Mouse (Mus musculus) C2C12 (cell line): ENCODE measurements at regions not wholly inside any gene's neighbourhood (a gene's known extent, or its start where the extent isn't known, plus 50 kb on each side); places are given as distances from the start of the nearest gene placed in this dataset.

Source experiments
- H3K27me3 ChIP-seq: one replicate; pipeline ENCODE4 v1.6.1; 2011; ENCODE audit not compliant: control insufficient read depth, insufficient read depth, insufficient read length
- H3K36me3 ChIP-seq: one replicate; pipeline ENCODE4 v1.6.1; 2011; ENCODE audit not compliant: control insufficient read depth, insufficient read depth
- H3K4me3 ChIP-seq: one replicate; pipeline ENCODE4 v1.5.1; 2011; ENCODE audit warnings: mild to moderate bottlenecking, control low read depth; ENCODE audit not compliant: poor library complexity, insufficient read depth, severe bottlenecking
- H3K79me2 ChIP-seq: one replicate; pipeline ENCODE4 v1.6.1; 2011; ENCODE audit not compliant: control insufficient read depth, insufficient read depth
- H3K79me3 ChIP-seq: one replicate; pipeline ENCODE4 v1.6.1; 2011; ENCODE audit warnings: low read depth, control low read depth
- H3ac ChIP-seq: one replicate; pipeline ENCODE3; 2011; ENCODE audit warnings: low read depth; ENCODE audit not compliant: control insufficient read depth, insufficient read length
- CEBPB ChIP-seq: IDR thresholded peaks from one replicate; pipeline ENCODE4 v1.6.1; 2011; ENCODE audit warnings: low read depth, mild to moderate bottlenecking, control low read depth, moderate library complexity
- CTCF ChIP-seq: IDR thresholded peaks from one replicate; pipeline ENCODE4 v1.5.1; 2011; ENCODE audit not compliant: control insufficient read depth, insufficient read depth, insufficient read length
- FOSL1 ChIP-seq: IDR thresholded peaks from one replicate; pipeline ENCODE4 v1.8.0; 2011; ENCODE audit warnings: mild to moderate bottlenecking, low read length; ENCODE audit not compliant: poor library complexity, insufficient read depth, severe bottlenecking
- MAX ChIP-seq: IDR thresholded peaks from one replicate; pipeline ENCODE4 v1.6.1; 2011; ENCODE audit warnings: mild to moderate bottlenecking, control low read depth
- MYOD1 ChIP-seq: IDR thresholded peaks from one replicate; pipeline ENCODE4 v1.6.1; 2011; ENCODE audit warnings: low read depth; ENCODE audit not compliant: control insufficient read depth, insufficient read length
- MYOG ChIP-seq: IDR thresholded peaks from one replicate; pipeline ENCODE4 v1.6.1; 2011; ENCODE audit not compliant: control insufficient read depth, insufficient read length; ENCODE audit errors: extremely low read depth
- USF1 ChIP-seq: IDR thresholded peaks from one replicate; pipeline ENCODE4 v1.6.1; 2011; ENCODE audit warnings: low read depth, mild to moderate bottlenecking, control low read depth, moderate library complexity

DNA sequence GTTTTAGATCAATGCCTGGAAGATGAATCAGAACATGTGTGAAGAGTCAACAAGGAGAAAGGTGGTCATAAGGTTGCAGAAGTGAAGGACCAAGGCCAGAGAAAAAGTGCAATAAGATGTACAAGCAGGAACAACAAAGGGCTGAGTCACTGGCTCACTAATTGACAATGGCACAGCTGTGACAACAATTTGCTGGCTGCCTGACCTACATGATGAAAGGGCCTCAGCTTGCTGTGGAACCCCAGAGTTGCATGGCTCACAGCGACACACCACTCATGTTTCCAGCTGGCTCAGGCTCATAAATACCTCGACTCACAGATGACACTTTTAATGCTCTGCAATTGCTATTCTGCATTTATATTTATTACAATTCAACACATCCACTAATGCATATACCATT, 799.3 kb upstream of the Nr2f1 start:
- H3K4me3 ChIP-seq, result no peak overlapping the region
- H3ac ChIP-seq, result no peak overlapping the region
- no peaks in the 10 kb centered on the region for H3K79me3 ChIP-seq
- no peaks in the 10 kb centered on the region for H3K27me3 ChIP-seq
- no peaks in the 10 kb centered on the region for H3K79me2 ChIP-seq
- peak; percentile 95 for TF ChIP-seq MYOD1
- no peak for TF ChIP-seq USF1
- no peaks in the 10 kb centered on the region for H3K36me3 ChIP-seq

GRCm38 (mm10) chr13:78992326-78992725, 792.8 kb upstream of the Nr2f1 start:
- H3K4me3 ChIP-seq, result no peak overlapping the region
- H3K79me2 ChIP-seq, result no peaks in the 10 kb centered on the region
- TF ChIP-seq MYOD1 (no peak), MYOG (no peak), CTCF (no peak), USF1 (no peak), MAX (no peak), FOSL1 (no peak)
- H3K36me3 ChIP-seq, result no peaks in the 10 kb centered on the region
- H3ac ChIP-seq, result no peak overlapping the region
- H3K27me3 ChIP-seq, result no peaks in the 10 kb centered on the region
- H3K79me3 ChIP-seq, result no peaks in the 10 kb centered on the region

DNA sequence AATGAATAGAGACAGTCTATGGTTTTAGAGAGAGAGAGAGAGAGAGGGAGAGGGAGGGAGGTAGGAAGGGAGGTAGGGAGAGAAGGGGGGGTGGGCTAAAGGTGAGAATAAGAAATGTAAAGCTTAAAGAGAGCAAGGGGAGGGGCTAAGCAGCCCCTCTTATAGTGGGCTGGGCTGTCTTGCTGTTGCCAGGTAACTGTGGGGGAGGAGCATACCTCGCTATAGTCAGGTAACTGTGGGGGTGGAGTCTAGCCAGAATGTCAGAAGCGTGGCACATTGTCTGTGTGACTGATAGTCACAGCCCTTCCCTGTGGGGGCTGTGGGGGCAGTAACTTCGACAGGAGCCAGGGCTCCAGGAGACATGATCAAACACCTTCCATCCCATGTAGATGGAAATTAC, 786.4 kb upstream of the Nr2f1 start:
- TF ChIP-seq MAX, result no peak
- TF ChIP-seq CEBPB, result no peak
- no peak for TF ChIP-seq USF1
- TF ChIP-seq CTCF, result no peak
- TF ChIP-seq MYOG, result no peak
- no peak for TF ChIP-seq FOSL1
- TF ChIP-seq MYOD1, result no peak
- H3K4me3 ChIP-seq, result no peak overlapping the region
- H3K79me3 ChIP-seq, result no peaks in the 10 kb centered on the region
- no peaks in the 10 kb centered on the region for H3K79me2 ChIP-seq
- no peaks in the 10 kb centered on the region for H3K36me3 ChIP-seq
- no peaks in the 10 kb centered on the region for H3K27me3 ChIP-seq
- H3ac ChIP-seq, result no peak overlapping the region

- no peak overlapping the region for H3ac ChIP-seq
These were observed 777.7 kb upstream of the Nr2f1 start for GRCm38 (mm10) chr13:78977224-78977780.

DNA sequence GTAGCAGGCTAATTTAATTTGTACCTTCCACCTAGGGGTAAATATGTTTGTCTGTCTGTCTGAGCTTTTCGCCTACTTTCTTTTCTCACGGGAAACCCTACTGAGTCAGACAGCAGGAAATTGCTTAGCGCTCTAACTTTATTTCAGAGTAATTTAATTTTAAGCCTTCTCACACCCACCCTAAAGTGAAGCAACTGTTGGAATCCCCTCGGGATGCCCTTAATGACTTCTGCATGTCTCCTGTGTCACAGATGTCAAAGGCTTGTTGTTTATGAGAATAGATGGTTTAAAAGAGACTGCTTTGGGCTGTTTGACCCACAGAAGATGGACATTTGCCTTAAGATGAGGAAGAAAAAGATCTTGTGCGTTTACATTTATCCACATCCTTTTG, 738.8 kb upstream of the Nr2f1 start:
- H3K79me3 ChIP-seq, result no peaks in the 10 kb centered on the region
- TF ChIP-seq FOSL1, result no peak
- TF ChIP-seq CEBPB, result no peak
- no peak for TF ChIP-seq MAX
- TF ChIP-seq MYOD1, result no peak
- no peak for TF ChIP-seq CTCF
- no peak for TF ChIP-seq USF1
- TF ChIP-seq MYOG, result no peak
- no peak overlapping the region for H3ac ChIP-seq
- no peaks in the 10 kb centered on the region for H3K79me2 ChIP-seq
- H3K36me3 ChIP-seq, result no peaks in the 10 kb centered on the region
- no peak overlapping the region for H3K4me3 ChIP-seq
- H3K27me3 ChIP-seq, result no peaks in the 10 kb centered on the region

More at GRCm38 (mm10) chr13:78977224-78977780, 777.7 kb upstream of the Nr2f1 start:
- H3K27me3 ChIP-seq, result no peaks in the 10 kb centered on the region
- TF ChIP-seq MAX (no peak), FOSL1 (no peak), MYOG (no peak), CEBPB (no peak), CTCF (no peak), MYOD1 (no peak), USF1 (no peak)
- H3K36me3 ChIP-seq, result no peaks in the 10 kb centered on the region
- no peaks in the 10 kb centered on the region for H3K79me2 ChIP-seq
- H3K4me3 ChIP-seq, result no peak overlapping the region
- no peaks in the 10 kb centered on the region for H3K79me3 ChIP-seq

DNA sequence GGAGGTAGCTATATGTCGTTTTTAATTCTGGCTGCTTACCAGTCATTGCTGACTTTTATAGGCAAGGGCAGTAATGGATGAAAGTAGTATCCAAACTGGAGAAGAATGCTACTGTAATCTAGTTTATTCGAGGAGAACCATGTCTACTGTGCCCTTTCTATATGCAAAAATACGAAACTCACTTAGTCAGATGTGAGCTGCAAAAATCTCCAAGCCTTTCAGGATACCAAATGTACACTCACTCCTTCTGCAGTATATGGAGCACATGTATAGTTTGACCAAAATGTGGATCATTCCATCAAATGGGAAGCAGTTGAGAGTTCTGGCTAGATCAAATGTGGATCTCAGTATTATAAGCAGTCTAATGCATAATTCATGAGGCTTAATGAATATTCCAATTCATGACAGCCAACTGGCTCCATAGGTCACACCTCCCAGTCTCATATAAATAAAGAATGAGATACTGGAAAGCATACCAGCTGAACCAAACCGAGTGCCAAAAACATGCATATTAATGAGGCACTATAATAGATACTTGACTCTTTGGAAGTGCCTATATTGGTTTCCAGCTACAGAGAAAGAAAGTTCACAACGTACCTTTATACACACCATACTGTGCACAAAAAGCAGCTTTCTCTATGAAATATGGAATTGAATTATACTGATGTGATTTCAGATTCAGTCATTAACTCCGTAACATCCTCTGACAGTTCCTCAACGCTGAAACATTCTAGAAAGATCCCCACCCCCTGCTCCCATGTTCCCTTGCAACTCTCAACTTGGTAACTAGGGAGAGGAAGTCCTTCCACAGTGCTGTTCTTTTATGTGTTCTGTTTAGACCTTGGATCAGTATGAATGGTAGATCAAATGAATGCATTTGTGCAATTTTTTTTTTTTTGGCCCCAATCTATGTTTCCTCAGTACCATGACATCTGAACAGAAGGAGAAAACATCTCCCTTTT, 738.1 kb upstream of the Nr2f1 start:
- Histone ChIP-seq H3ac (no peak overlapping the region), H3K27me3 (no peaks in the 10 kb centered on the region), H3K79me3 (no peaks in the 10 kb centered on the region), H3K36me3 (no peaks in the 10 kb centered on the region), H3K4me3 (no peak overlapping the region), H3K79me2 (no peaks in the 10 kb centered on the region)
- TF ChIP-seq MYOD1 (no peak), USF1 (no peak), FOSL1 (no peak), MAX (no peak), CEBPB (no peak)
